Mouse (Mus musculus) kidney, postnatal 36 days (tissue): Measurements from ENCODE around the gene Gpr45.
"Not testable (repeated sequence)": the region's sequence is repeated elsewhere in the genome, so short reads cannot be mapped to it uniquely, and the experiment has no call there.

Experiments used
- DNase-seq, 2 experiments: peaks; one replicate each; pipeline ENCODE4 v3.0.0; 2021 to 2022; ENCODE audit warnings: mixed read lengths in 2 of 2

Gpr45 gene

DNA sequence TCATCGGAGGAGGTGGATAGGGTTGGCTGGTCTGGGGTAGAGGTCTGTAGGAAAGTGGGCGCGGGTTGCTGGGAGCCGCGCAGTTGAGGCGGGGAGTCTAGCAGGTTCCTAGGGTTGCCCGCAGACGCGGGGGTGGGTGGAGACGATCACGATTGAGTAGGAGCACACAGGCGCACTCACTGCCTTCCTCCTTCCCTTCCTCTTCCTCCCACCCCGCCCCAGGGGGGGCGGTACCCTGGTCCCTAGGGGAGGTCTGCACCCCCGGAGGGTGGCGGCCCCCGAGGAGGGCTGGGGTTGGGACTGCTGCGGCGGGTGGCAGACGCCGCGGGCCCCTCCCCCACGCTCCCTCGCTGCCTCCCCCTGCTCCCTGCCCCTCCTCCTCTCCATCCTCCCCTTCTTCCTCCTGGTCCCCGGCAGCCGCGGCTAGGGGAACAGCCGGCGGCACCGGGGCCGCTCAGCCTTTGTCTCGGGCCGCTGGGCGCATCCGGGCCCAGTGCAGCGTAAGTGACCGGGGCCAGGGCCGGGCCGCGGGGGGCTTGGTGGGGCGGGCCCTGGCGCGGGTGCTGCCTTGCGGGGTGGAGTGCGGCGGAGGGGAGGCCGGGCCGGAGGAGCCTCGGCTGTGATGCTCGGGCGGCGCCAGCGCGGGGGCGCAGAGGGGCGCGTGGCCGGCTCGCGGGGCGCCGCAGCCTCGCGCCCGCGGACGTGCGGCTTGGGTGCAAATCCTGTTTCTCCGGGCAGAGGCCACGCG is at the start of gene Gpr45:
Gene Gpr45 (plus strand): TSS at position 139 of the 748 bp plus-strand sequence.
- peak in 1 of 2 experiments; percentile 32 for DNase-seq

- DNase-seq = no peak
Measured at GRCm38 (mm10) chr1:42905148-42905547, 47.5 kb upstream of the Gpr45 start.

GRCm38 (mm10) chr1:42906696-42907095 is 46.0 kb upstream of the Gpr45 start:
- DNase-seq = no peak

DNA sequence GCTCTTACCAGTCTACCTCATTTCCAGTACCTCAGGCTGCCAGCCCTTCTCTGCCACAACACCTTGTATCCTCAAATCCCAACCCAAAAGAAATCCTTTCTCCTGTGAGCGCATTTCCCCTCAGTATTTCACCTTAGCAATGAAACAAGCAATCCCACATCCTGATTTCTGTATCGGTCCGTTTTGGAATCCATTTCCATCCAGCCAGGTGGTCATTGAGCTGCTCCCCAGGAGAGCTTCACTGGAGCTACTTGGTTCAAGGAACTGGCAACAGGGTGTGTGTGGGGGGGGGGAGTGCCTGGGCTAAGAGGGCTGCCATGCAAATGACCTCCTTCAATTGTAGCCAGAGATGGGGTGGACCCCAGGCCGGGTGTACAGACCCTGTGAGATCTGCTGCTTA is 45.5 kb upstream of the Gpr45 start:
- no peak for DNase-seq

- DNase-seq = no peak
Measured at GRCm38 (mm10) chr1:42915062-42915461, 37.6 kb upstream of the Gpr45 start.

- DNase-seq = no peak
Measured at GRCm38 (mm10) chr1:42916719-42917118, 36.0 kb upstream of the Gpr45 start.

- no peak for DNase-seq
Measured at GRCm38 (mm10) chr1:42917908-42918307, 34.8 kb upstream of the Gpr45 start.

GRCm38 (mm10) chr1:42923924-42924323 is 28.7 kb upstream of the Gpr45 start:
- DNase-seq = no peak

GRCm38 (mm10) chr1:42933613-42934012 is 19.1 kb upstream of the Gpr45 start:
- DNase-seq = no peak

- DNase-seq = no peak
Measured at GRCm38 (mm10) chr1:42948486-42948885, 4.2 kb upstream of the Gpr45 start.

DNA sequence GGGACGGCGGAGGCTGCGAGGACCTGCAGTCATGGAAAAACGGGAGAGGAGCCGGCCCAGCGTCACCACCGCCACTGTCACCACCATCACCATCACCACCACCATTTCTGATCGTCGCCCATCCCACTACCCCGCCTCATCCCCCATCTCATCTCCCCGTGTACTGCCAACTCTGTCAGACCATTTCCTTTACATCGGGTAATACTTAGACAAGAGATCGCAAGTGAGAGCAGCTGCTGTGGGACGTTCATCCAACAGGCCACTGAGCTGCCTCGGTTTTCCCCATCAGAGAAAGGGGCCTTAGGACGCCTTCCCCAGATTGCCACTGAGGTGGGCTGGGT is 780 bp downstream of the Gpr45 start:
- DNase-seq = no peak

GRCm38 (mm10) chr1:42956828-42957227 is 4.2 kb downstream of the Gpr45 start:
- no peak for DNase-seq

GRCm38 (mm10) chr1:42983082-42983771 is 30.6 kb downstream of the Gpr45 start:
- DNase-seq = no peak

DNA sequence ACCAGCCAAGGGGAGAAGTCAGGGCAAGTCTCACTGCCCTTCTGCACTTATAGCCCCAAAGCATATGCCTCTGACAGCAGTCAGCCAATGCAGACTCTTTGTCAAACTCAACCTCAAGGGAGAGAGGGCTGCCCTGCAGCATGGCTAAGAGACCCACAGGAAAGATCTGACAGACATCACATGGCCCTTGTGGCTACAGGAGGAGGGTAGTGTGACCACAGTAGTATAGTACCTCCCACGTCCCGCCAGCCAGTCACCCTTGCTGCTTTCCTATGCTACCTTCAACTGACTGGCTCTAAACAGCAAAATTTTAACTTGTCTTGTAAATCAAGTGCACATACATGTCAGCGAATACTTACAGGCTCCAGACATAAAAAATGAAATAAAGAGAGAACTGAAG is 31.4 kb downstream of the Gpr45 start:
- DNase-seq = no peak

- DNase-seq = no peak
Measured at GRCm38 (mm10) chr1:42988996-42989395, 36.3 kb downstream of the Gpr45 start.

DNA sequence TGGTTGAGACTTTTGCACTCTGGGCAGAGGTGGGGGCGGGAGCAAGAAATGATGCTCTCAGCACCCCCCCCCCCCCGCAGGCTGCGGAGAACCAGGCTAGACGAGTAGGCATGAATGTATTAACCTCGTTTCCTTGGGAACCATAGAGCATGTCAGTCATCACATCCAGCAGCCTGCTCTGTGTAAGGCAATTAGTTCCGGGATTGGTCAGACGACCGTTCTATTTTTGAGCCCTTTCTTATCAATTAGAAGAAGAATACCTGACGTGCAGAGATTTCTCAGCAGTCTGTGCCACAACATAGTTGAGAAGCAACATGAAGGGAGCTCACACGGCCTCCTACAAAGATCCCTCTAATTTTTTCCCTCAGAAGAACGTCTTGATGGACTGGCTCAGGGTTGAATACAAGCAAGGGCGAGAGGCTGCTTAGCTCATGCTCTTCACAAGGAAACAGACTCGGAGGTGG is 53.4 kb downstream of the Gpr45 start:
- no peak for DNase-seq

GRCm38 (mm10) chr1:43006524-43006923 is 53.9 kb downstream of the Gpr45 start:
- DNase-seq = no peak

GRCm38 (mm10) chr1:43010461-43010860 is 57.8 kb downstream of the Gpr45 start:
- DNase-seq = no peak

DNA sequence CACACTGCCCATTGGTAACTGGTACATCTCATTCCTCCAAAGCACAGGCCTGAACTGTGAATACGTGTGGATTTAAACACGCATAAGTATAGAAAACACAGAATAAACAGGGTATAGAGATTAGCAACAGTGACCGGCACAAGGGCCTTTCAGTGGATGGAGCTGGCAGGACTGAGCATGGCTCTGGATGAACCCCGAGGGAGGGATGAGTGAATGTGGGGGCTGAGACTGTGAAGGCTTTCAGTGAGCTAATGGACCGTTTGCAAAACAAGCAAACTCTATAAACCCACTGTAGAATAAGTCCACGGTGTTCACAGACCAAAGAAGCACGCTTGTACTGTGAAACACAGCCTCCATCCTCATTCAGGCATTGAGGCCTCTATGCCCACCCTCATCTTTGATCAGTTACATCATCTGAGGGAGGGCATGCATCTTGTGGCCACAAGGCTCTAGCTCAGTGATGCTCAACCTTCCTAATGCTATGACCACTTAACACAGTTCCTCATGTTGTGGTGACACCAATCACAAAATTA is 62.5 kb downstream of the Gpr45 start:
- DNase-seq = not testable (repeated sequence)

- no peak for DNase-seq
Measured at GRCm38 (mm10) chr1:43036014-43036413, 83.3 kb downstream of the Gpr45 start.

GRCm38 (mm10) chr1:43042271-43042670 is 89.6 kb downstream of the Gpr45 start:
- DNase-seq = peak in 1 of 2 experiments; percentile 2

DNA sequence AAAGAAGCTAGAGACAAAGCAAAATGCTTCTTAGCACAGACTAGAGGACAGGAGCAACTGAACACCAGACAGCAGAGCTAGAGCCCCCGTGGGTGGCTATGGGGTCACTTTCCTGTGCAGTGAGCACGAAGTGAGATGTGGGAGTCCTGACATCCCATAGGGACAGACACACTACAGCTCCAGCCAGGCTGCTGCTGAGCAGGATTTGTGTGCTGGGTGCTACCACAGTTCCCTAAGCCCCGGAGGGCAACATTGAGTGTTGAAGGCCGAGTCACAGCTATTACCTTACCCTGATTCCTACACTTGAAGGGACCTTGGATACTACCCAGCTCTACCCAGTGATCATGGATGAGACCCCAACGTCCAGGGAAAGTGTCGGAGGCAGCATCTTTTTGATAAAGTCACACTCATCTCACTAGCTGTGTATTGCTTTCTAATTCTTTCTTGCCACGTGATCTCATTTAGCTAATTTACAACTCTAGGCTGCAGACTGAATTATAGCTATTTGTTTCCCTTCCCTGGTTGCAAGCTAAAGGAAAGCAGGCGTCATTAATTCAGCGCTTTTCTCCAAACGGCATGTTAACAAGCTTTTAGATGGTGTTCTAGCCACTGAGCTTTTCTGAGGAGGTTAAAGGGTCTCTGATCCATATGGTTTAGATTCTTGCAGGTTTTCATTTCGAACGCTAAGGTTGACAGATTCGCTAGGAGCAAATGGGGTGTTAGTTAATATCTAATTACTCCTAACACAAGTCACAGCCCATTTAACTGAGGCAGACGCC is 92.7 kb downstream of the Gpr45 start:
- DNase-seq = peak in 1 of 2 experiments; percentile 10

- DNase-seq = no peak
Measured at GRCm38 (mm10) chr1:43046990-43047389, 94.3 kb downstream of the Gpr45 start.
